ENCODE assay signal across 7 mouse cellular contexts in the genomic region with DNA sequence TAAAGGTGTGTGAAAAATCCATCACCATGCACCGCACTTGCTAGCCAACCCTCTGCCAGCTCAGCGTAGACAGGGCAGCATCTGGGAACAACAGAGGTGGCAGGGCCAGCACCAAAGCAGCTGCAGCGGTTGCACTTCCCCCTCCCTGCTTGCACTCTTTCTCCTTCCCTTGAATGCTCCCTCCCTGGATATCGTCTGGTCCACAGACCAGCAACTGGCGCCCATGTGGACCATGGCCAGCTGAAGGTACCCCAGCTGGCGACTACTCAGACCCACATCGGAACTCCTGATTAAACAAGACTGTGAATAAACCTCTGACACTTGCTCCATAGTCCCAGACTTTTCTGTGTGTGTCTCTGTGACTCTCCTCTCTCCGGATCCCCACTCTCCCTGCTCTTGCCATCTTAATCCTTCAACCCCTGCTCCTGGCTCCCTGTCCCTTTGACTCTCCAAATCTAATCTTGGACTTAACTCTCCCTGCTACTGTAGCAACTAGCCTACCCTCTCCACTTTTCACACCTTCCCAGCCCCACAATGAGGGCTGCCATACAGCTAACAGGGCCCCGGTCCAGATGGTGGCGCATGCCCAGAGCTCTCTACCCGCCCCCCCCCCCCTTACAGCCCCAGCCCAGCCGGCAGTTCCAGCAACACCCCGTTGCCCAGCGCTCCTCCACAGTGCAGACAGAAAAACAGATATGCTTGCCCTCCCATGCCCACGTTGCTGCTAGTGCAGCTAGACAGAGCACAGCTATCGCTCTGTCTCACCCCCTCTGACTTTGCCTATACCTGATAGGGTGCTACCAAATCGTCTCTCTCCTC. TPM values are rescaled to one million over a fixed set of nuclear protein-coding genes. Genes with fewer than 3 reads are reported as not detected.
DNase-seq lines count a peak whose midpoint lies in the region; ATAC-seq lines count a peak whose summit lies in the region.

No protein-coding gene starts in this region.

- H3K4me2 ChIP-seq in embryonic facial prominence, embryonic 13.5 days = peak overlapping the region; percentile 30; the same call in 1 of the 2 replicates
- peak overlapping the region; percentile 33 for H3K4me2 ChIP-seq in hindbrain, embryonic 15.5 days
- peak overlapping the region; percentile 14; the same call in 1 of the 2 replicates for H3K4me2 ChIP-seq in neural tube, embryonic 14.5 days (ENCODE audit: low read depth, low read length)

- H3K36me3 ChIP-seq in embryonic facial prominence, embryonic 13.5 days = peaks cover 38% of the 10 kb centered on the region
- peaks cover 23% of the 10 kb centered on the region for H3K36me3 ChIP-seq in hindbrain, embryonic 15.5 days
- peaks cover 5% of the 10 kb centered on the region for H3K36me3 ChIP-seq in neural tube, embryonic 14.5 days (ENCODE audit: control insufficient read depth, insufficient read depth, low read length)

- intact Hi-C loops in left cerebral cortex, postnatal 25 days (cut with DNase I) = loop anchor here (5.0 kb wide), 1 partner anchor 66 kb away; no protein-coding TSS in a partner anchor

- H3K4me3 ChIP-seq in embryonic facial prominence, embryonic 13.5 days = no peak overlapping the region
- H3K4me3 ChIP-seq in hindbrain, embryonic 15.5 days = no peak overlapping the region
- no peak overlapping the region for H3K4me3 ChIP-seq in neural tube, embryonic 14.5 days (ENCODE audit: low read depth, low read length)

- H3K9me3 ChIP-seq in embryonic facial prominence, embryonic 13.5 days = no peaks in the 10 kb centered on the region
- no peaks in the 10 kb centered on the region for H3K9me3 ChIP-seq in hindbrain, embryonic 15.5 days
- H3K9me3 ChIP-seq in neural tube, embryonic 14.5 days (ENCODE audit: control insufficient read depth, low read length) = no peaks in the 10 kb centered on the region

- DNase-seq in left cerebral cortex, postnatal 25 days (ENCODE audit: low spot score in 2 of 2) = peak; percentile 17 to 55
- no peak for DNase-seq in left cerebral cortex, adult 11 months (ENCODE audit: low spot score)
- no peak for DNase-seq in urinary bladder, postnatal 10 days (ENCODE audit: low spot score)
- no peak for DNase-seq in spleen, adult 18-20 months

- WGBS in embryonic facial prominence, embryonic 13.5 days = 29% methylated on average over 17 of the region's 17 CpGs
- WGBS in hindbrain, embryonic 15.5 days = 24% methylated on average over 17 of the region's 17 CpGs
- 25% methylated on average over 17 of the region's 17 CpGs for WGBS in neural tube, embryonic 14.5 days

- H3K4me1 ChIP-seq in embryonic facial prominence, embryonic 13.5 days = no peaks in the 10 kb centered on the region
- H3K4me1 ChIP-seq in hindbrain, embryonic 15.5 days (replicated peaks) = peaks cover 8% of the 10 kb centered on the region; the same call in 1 of the 2 replicates
- 0 out of 2 replicates have a peak, but pooled peaks cover 2% of the 10 kb centered on the region for H3K4me1 ChIP-seq in neural tube, embryonic 14.5 days (ENCODE audit: control insufficient read depth, insufficient read depth, low read length)

- 0 out of 2 replicates have a peak overlapping the region, but pooled peaks have one; percentile 27 for H3K9ac ChIP-seq in embryonic facial prominence, embryonic 13.5 days
- no peak overlapping the region for H3K9ac ChIP-seq in hindbrain, embryonic 15.5 days
- no peak overlapping the region for H3K9ac ChIP-seq in neural tube, embryonic 14.5 days (replicated peaks; ENCODE audit: low read depth, low read length)

- H3K27me3 ChIP-seq in embryonic facial prominence, embryonic 13.5 days = no peaks in the 10 kb centered on the region
- no peaks in the 10 kb centered on the region for H3K27me3 ChIP-seq in hindbrain, embryonic 15.5 days
- no peaks in the 10 kb centered on the region for H3K27me3 ChIP-seq in neural tube, embryonic 14.5 days (ENCODE audit: control insufficient read depth, insufficient read depth, low read length)

- H3K27ac ChIP-seq in embryonic facial prominence, embryonic 13.5 days = no peak overlapping the region
- H3K27ac ChIP-seq in hindbrain, embryonic 15.5 days (replicated peaks) = peak overlapping the region; percentile 42; the same call in 1 of the 2 replicates
- no peak overlapping the region for H3K27ac ChIP-seq in neural tube, embryonic 14.5 days (ENCODE audit: low read depth, low read length)

- 0 out of 2 replicates have a peak, but pooled peaks have one; percentile 26 for ATAC-seq in embryonic facial prominence, embryonic 13.5 days (ENCODE audit: insufficient number of reproducible peaks, insufficient read depth, low FRiP score, low TSS enrichment, low read depth)
- ATAC-seq in hindbrain, embryonic 15.5 days (ENCODE audit: low FRiP score, low read depth) = peak; percentile 89
- ATAC-seq in neural tube, embryonic 14.5 days (ENCODE audit: low read depth) = peak; percentile 73

RNA-seq across cellular contexts. Expression of a gene that starts 14.2 kb away (rescaled TPM):
- total RNA-seq in left cerebral cortex, postnatal 25 days (2021) = 10 to 100 TPM; 14.6 to 16.7 TPM
- polyA plus RNA-seq in embryonic facial prominence, embryonic 13.5 days (2015; fragmentation: Nextera tagmentation; extraction: Ambion mirVana) = 14.1 and 14.3 TPM in 2 replicates
- 14.1 and 17.6 TPM in 2 replicates for polyA plus RNA-seq in hindbrain, embryonic 15.5 days (2015; fragmentation: Nextera tagmentation; extraction: Ambion mirVana)
- 16.4 and 18.6 TPM in 2 replicates for polyA plus RNA-seq in neural tube, embryonic 14.5 days (2014; fragmentation: Nextera tagmentation; extraction: Ambion mirVana)

RNA-seq across cellular contexts. Expression of a gene that starts 18.6 kb away (rescaled TPM):
- total RNA-seq in left cerebral cortex, postnatal 25 days (2021) = 1 to 10 TPM; 4.9 to 8.1 TPM
- polyA plus RNA-seq in embryonic facial prominence, embryonic 13.5 days (2015; fragmentation: Nextera tagmentation; extraction: Ambion mirVana) = 9.7 and 10.1 TPM in 2 replicates
- polyA plus RNA-seq in hindbrain, embryonic 15.5 days (2015; fragmentation: Nextera tagmentation; extraction: Ambion mirVana) = 3.1 and 3.2 TPM in 2 replicates
- polyA plus RNA-seq in neural tube, embryonic 14.5 days (2014; fragmentation: Nextera tagmentation; extraction: Ambion mirVana) = 0.88 and 1.0 TPM in 2 replicates

RNA-seq across cellular contexts. Expression of a gene that starts 40.8 kb away (rescaled TPM):
- 100 to 1,000 TPM; 111 to 123 TPM for total RNA-seq in left cerebral cortex, postnatal 25 days (2021)
- 20.6 and 28.8 TPM in 2 replicates for polyA plus RNA-seq in embryonic facial prominence, embryonic 13.5 days (2015; fragmentation: Nextera tagmentation; extraction: Ambion mirVana)
- 44.2 and 49.2 TPM in 2 replicates for polyA plus RNA-seq in hindbrain, embryonic 15.5 days (2015; fragmentation: Nextera tagmentation; extraction: Ambion mirVana)
- 33.8 and 47.7 TPM in 2 replicates for polyA plus RNA-seq in neural tube, embryonic 14.5 days (2014; fragmentation: Nextera tagmentation; extraction: Ambion mirVana)

RNA-seq across cellular contexts. Expression of a gene that starts 40.8 kb away (rescaled TPM):
- total RNA-seq in left cerebral cortex, postnatal 25 days (2021) = 10 to 100 TPM in 1 of 2 experiments, 1 to 10 TPM in 1; 9.0 to 10.1 TPM
- 13.3 and 15.4 TPM in 2 replicates for polyA plus RNA-seq in embryonic facial prominence, embryonic 13.5 days (2015; fragmentation: Nextera tagmentation; extraction: Ambion mirVana)
- 23.5 and 23.7 TPM in 2 replicates for polyA plus RNA-seq in hindbrain, embryonic 15.5 days (2015; fragmentation: Nextera tagmentation; extraction: Ambion mirVana)
- 22.1 and 25.1 TPM in 2 replicates for polyA plus RNA-seq in neural tube, embryonic 14.5 days (2014; fragmentation: Nextera tagmentation; extraction: Ambion mirVana)

Comparison
In these comparisons a context has a peak if more than half of its experiments do, and no peak if none do; other contexts are left out.
1. DNase-seq: peak in left cerebral cortex, postnatal 25 days (2 of 2); none in left cerebral cortex, adult 11 months (single experiment), urinary bladder, postnatal 10 days (single experiment) and spleen, adult 18-20 months (0 of 2).
2. ATAC-seq: peak in every context shown above with its lines; median percentile 89 in hindbrain, embryonic 15.5 days; 73 in neural tube, embryonic 14.5 days; 26 in embryonic facial prominence, embryonic 13.5 days.
3. Peak in every context shown above with its lines, with median percentiles within 50 percentile points of each other: H3K4me2 ChIP-seq.